Mouse (Mus musculus) midbrain, embryonic 16.5 days (tissue): ENCODE data around the gene Nkg7. TPM values are rescaled to one million over a fixed set of nuclear protein-coding genes. Genes with fewer than 3 reads are reported as not detected.
A peak's percentile ranks its signal among the peaks of the same experiment; 100 is the strongest.

Experiments
- ATAC-seq: fragments of 200-750 bp; cut with Nextera tagmentation; 2 replicates; pipeline ENCODE4 v1.8.0; 2017; ENCODE audit warnings: moderate TSS enrichment
- H3K27ac ChIP-seq: fragments of 300-500 bp; sonication (generic); 2 replicates; pipeline ENCODE4 v1.5.1; 2014; ENCODE audit warnings: mild to moderate bottlenecking, low read length, mixed read lengths
- H3K27me3 ChIP-seq: fragments of 300-500 bp; sonication (generic); 2 replicates; pipeline ENCODE4 v1.6.1; 2014; ENCODE audit warnings: low read depth, low read length, mixed read lengths; ENCODE audit not compliant: control insufficient read depth, insufficient read depth
- H3K36me3 ChIP-seq: fragments of 300-500 bp; sonication (generic); 2 replicates; pipeline ENCODE4 v1.6.1; 2014; ENCODE audit warnings: mild to moderate bottlenecking, low read length, moderate library complexity, mixed read lengths; ENCODE audit not compliant: control insufficient read depth, insufficient read depth
- H3K4me1 ChIP-seq: fragments of 300-500 bp; sonication (generic); 2 replicates; pipeline ENCODE4 v1.6.1; 2014; ENCODE audit warnings: mild to moderate bottlenecking, low read length, mixed read lengths; ENCODE audit not compliant: control insufficient read depth, insufficient read depth
- H3K4me2 ChIP-seq: fragments of 300-500 bp; sonication (generic); 2 replicates; pipeline ENCODE4 v1.6.1; 2014; ENCODE audit warnings: mild to moderate bottlenecking, low read length, mixed read lengths
- H3K4me3 ChIP-seq: fragments of 300-500 bp; sonication (generic); 2 replicates; pipeline ENCODE4 v1.5.1; 2014; ENCODE audit warnings: low read depth, mild to moderate bottlenecking, low read length, moderate library complexity, mixed read lengths
- H3K9ac ChIP-seq: fragments of 300-500 bp; sonication (generic); 2 replicates; pipeline ENCODE4 v1.6.1; 2014; ENCODE audit warnings: low read depth, low read length, mixed read lengths
- H3K9me3 ChIP-seq: fragments of 300-500 bp; sonication (generic); replicated peaks from 2 replicates; pipeline ENCODE4 v1.6.1; 2014; ENCODE audit warnings: mild to moderate bottlenecking, low read length, mixed read lengths; ENCODE audit not compliant: control insufficient read depth, poor library complexity, severe bottlenecking
- WGBS: fragments of 180-500 bp; shearing (Covaris S2); extraction: QIAGEN DNeasy Blood & Tissue Kit; methylation state at CpG from one replicate; pipeline ENCODE4 v1.1.7; 2014; 5-methylcytosine and 5-hydroxymethylcytosine counted together
- microRNA-seq: library from miRNA; unstranded; fragments of <30 nt; microRNA quantifications from one replicate; pipeline ENCODE4, GENCODE M21; 2017
- polyA plus RNA-seq: library from polyadenylated mRNA; unstranded; fragments of >200 nt; fragmentation: Nextera tagmentation; extraction: Ambion mirVana; gene quantifications from 2 replicates; pipeline ENCODE4 v1.2.1, GENCODE M21; 2015

Gene Nkg7
- polyA plus RNA-seq, 1 experiment from 2014 or later = not detected

GRCm38 (mm10) chr7:43481191-43481590, 44.3 kb downstream of the Nkg7 start:
- Histone ChIP-seq H3K4me1 (peaks cover 4% of the 10 kb centered on the region; the same call in 1 of the 2 replicates), H3K36me3 (peaks cover 4% of the 10 kb centered on the region; the same call in 1 of the 2 replicates)
- WGBS = 63% methylated on average over 3 of the region's 3 CpGs

GRCm38 (mm10) chr7:43482090-43482716, 45.3 kb downstream of the Nkg7 start:
- no peak overlapping the region for H3K9ac ChIP-seq
- 57% methylated on average over 8 of the region's 8 CpGs for WGBS
- peak; percentile 33 for ATAC-seq

More at GRCm38 (mm10) chr7:43481191-43481590, 44.3 kb downstream of the Nkg7 start:
- H3K9me3 ChIP-seq = no peaks in the 10 kb centered on the region
- ATAC-seq = no peak
- H3K4me3 ChIP-seq = no peak overlapping the region
- H3K27ac ChIP-seq = no peak overlapping the region
- no peak overlapping the region for H3K9ac ChIP-seq
- peaks cover 8% of the 10 kb centered on the region for H3K27me3 ChIP-seq
- no peak overlapping the region for H3K4me2 ChIP-seq

GRCm38 (mm10) chr7:43483236-43483635, 46.4 kb downstream of the Nkg7 start:
- H3K9ac ChIP-seq = no peak overlapping the region
- H3K4me2 ChIP-seq = no peak overlapping the region
- no peaks in the 10 kb centered on the region; the same call in 1 of the 2 replicates for H3K27me3 ChIP-seq
- ATAC-seq = no peak
- peaks cover 8% of the 10 kb centered on the region for H3K4me1 ChIP-seq
- H3K27ac ChIP-seq = no peak overlapping the region
- H3K36me3 ChIP-seq = no peaks in the 10 kb centered on the region
- no peaks in the 10 kb centered on the region for H3K9me3 ChIP-seq
- no peak overlapping the region for H3K4me3 ChIP-seq
- WGBS = 26% methylated on average over 10 of the region's 10 CpGs

More at GRCm38 (mm10) chr7:43482090-43482716, 45.3 kb downstream of the Nkg7 start:
- Histone ChIP-seq H3K27ac (no peak overlapping the region), H3K9me3 (no peaks in the 10 kb centered on the region), H3K4me1 (peaks cover 4% of the 10 kb centered on the region), H3K4me2 (no peak overlapping the region), H3K36me3 (no peaks in the 10 kb centered on the region), H3K4me3 (no peak overlapping the region), H3K27me3 (peaks cover 8% of the 10 kb centered on the region)

Small RNA genes within 50 kb of the gene (microRNA-seq; reads per million reads assigned to microRNA genes)
- gene Mir7051 = not detected

Other genes starting within 250 kb of the Nkg7 start
- gene Zfp715, start 123.8 kb upstream of the Nkg7 start, polyA plus RNA-seq = 24.6 and 26.0 TPM in 2 replicates
- gene Siglecf, start 85.7 kb upstream of the Nkg7 start, polyA plus RNA-seq = 0.18 and 0.22 TPM in 2 replicates
- not detected in 2 replicates for gene Siglecg, start 28.9 kb upstream of the Nkg7 start, polyA plus RNA-seq
- gene Lim2, start 9.4 kb upstream of the Nkg7 start, polyA plus RNA-seq = not detected in 2 replicates
- not detected in 2 replicates for gene Cldnd2, start 3.7 kb downstream of the Nkg7 start, polyA plus RNA-seq
- gene Etfb, start 7.0 kb downstream of the Nkg7 start, polyA plus RNA-seq = 96.3 and 105 TPM in 2 replicates
- 0.36 and 1.2 TPM in 2 replicates for gene Gm45233, start 7.1 kb downstream of the Nkg7 start, polyA plus RNA-seq
- 15.5 and 15.7 TPM in 2 replicates for gene Vsig10l, start 26.1 kb downstream of the Nkg7 start, polyA plus RNA-seq
- 7.1 and 7.7 TPM in 2 replicates for gene Iglon5, start 53.0 kb downstream of the Nkg7 start, polyA plus RNA-seq
- gene 4931406B18Rik, start 68.9 kb downstream of the Nkg7 start, polyA plus RNA-seq = not detected in 2 replicates
- 0.67 and 1.4 TPM in 2 replicates for gene Cd33, start 107.4 kb downstream of the Nkg7 start, polyA plus RNA-seq
- gene Zfp658, start 125.2 kb downstream of the Nkg7 start, polyA plus RNA-seq = 9.1 and 9.9 TPM in 2 replicates
- gene Zfp719, start 142.5 kb downstream of the Nkg7 start, polyA plus RNA-seq = 15.6 and 17.1 TPM in 2 replicates
- 0.40 and 0.55 TPM in 2 replicates for gene Zfp819, start 170.1 kb downstream of the Nkg7 start, polyA plus RNA-seq
- gene Ceacam18, start 197.6 kb downstream of the Nkg7 start, polyA plus RNA-seq = 0.10 and 0.21 TPM in 2 replicates
- gene Siglece, start 223.1 kb downstream of the Nkg7 start, polyA plus RNA-seq = 0.16 and 0.32 TPM in 2 replicates
- 26.4 and 27.8 TPM in 2 replicates for gene Ctu1, start 234.9 kb downstream of the Nkg7 start, polyA plus RNA-seq